Mouse (Mus musculus) olfactory bulb, adult 2 months (tissue): ENCODE results near the gene Nup88. TPM values are rescaled to one million over a fixed set of nuclear protein-coding genes. Genes with fewer than 3 reads are reported as not detected.
A peak's percentile ranks its signal among the peaks of the same experiment; 100 is the strongest.

ENCODE experiments used
- H3K27ac ChIP-seq: fragments of 200-500 bp; 2 replicates; pipeline ENCODE4 v1.5.1; 2012; ENCODE audit warnings: low read depth, low read length; ENCODE audit not compliant: insufficient read depth
- H3K4me1 ChIP-seq: fragments of 200-500 bp; 2 replicates; pipeline ENCODE4 v1.6.1; 2012; ENCODE audit warnings: low read length; ENCODE audit not compliant: control insufficient read depth, insufficient read depth
- H3K4me3 ChIP-seq: fragments of 200-500 bp; 2 replicates; pipeline ENCODE4 v1.5.1; 2012; ENCODE audit warnings: mild to moderate bottlenecking, low read depth, low read length, moderate library complexity; ENCODE audit not compliant: insufficient read depth
- CTCF ChIP-seq: fragments of 200-500 bp; IDR thresholded peaks from 2 replicates; pipeline ENCODE4 v1.5.1; 2012; ENCODE audit warnings: low read depth, mild to moderate bottlenecking, low read length, moderate library complexity; ENCODE audit not compliant: insufficient read depth
- POLR2A ChIP-seq: fragments of 200-500 bp; IDR thresholded peaks from 2 replicates; pipeline ENCODE4 v1.6.1; 2012; ENCODE audit warnings: mild to moderate bottlenecking, low read depth, low read length, moderate library complexity; ENCODE audit not compliant: insufficient read depth
- WGBS: fragments of 180-500 bp; shearing (Covaris S2); methylation state at CpG from one replicate; pipeline ENCODE4 v1.1.7; 2018; 5-methylcytosine and 5-hydroxymethylcytosine counted together
- polyA plus RNA-seq: library from polyadenylated mRNA; stranded (reverse); fragments of >200 nt; gene quantifications from 2 replicates; pipeline ENCODE4 v1.2.4, GENCODE M21; 2012; ENCODE audit warnings: low replicate concordance; ENCODE audit not compliant: missing spikeins, insufficient read depth, insufficient read length

Gene Nup88
- polyA plus RNA-seq, 1 experiment: not detected

GRCm38 (mm10) chr11:71004316-71004773, 34.6 kb upstream of the Nup88 start, which contains the start of gene Dhx33:
Gene Dhx33 (minus strand): TSS chr11:71004437.
- Histone ChIP-seq H3K4me1 (0 out of 2 replicates have a peak, but pooled peaks cover 5% of the 10 kb centered on the region), H3K4me3 (peak within 1 kb of the TSS; percentile 82), H3K27ac (0 out of 2 replicates have a peak within 1 kb of the TSS, but pooled peaks have one; percentile 16)
- under 1% methylated on average over 35 of the region's 35 CpGs for WGBS
- TF ChIP-seq POLR2A: peak; percentile 39; the same call in 1 of the 2 replicates
- TF ChIP-seq CTCF: no peak

GRCm38 (mm10) chr11:71003611-71004315, 34.0 kb upstream of the Nup88 start:
- Histone ChIP-seq H3K27ac (0 out of 2 replicates have a peak overlapping the region, but pooled peaks have one; percentile 16), H3K4me3 (peak overlapping the region; percentile 82), H3K4me1 (0 out of 2 replicates have a peak, but pooled peaks cover 5% of the 10 kb centered on the region)
- TF ChIP-seq CTCF (no peak), POLR2A (no peak)
- WGBS: under 1% methylated on average over 49 of the region's 49 CpGs

GRCm38 (mm10) chr11:71001167-71001566, 31.4 kb upstream of the Nup88 start:
- TF ChIP-seq POLR2A: no peak
- no peak for TF ChIP-seq CTCF
- 43% methylated on average over 4 of the region's 4 CpGs for WGBS
- Histone ChIP-seq H3K27ac (no peak overlapping the region), H3K4me3 (no peak overlapping the region), H3K4me1 (0 out of 2 replicates have a peak, but pooled peaks cover 5% of the 10 kb centered on the region)

GRCm38 (mm10) chr11:70982557-70983228, 12.9 kb upstream of the Nup88 start, which contains the start of gene C1qbp:
Gene C1qbp (minus strand): TSS chr11:70983026.
- peaks cover 14% of the 10 kb centered on the region for H3K4me1 ChIP-seq
- TF ChIP-seq CTCF: peak; percentile 96
- TF ChIP-seq POLR2A: peak; percentile 36; the same call in 1 of the 2 replicates
- peak within 1 kb of the TSS; percentile 16; the same call in 1 of the 2 replicates for H3K27ac ChIP-seq
- under 1% methylated on average over 64 of the region's 64 CpGs for WGBS
- peak within 1 kb of the TSS; percentile 97 for H3K4me3 ChIP-seq

- Histone ChIP-seq H3K27ac (no peak overlapping the region), H3K4me3 (peak overlapping the region; percentile 36), H3K4me1 (peaks cover 14% of the 10 kb centered on the region)
- TF ChIP-seq CTCF (no peak), POLR2A (no peak)
- 9% methylated on average over 12 of the region's 12 CpGs for WGBS
These were observed 12.3 kb upstream of the Nup88 start for GRCm38 (mm10) chr11:70982030-70982429.

- WGBS: 89% methylated on average over 14 of the region's 14 CpGs
- TF ChIP-seq CTCF: no peak
- no peak for TF ChIP-seq POLR2A
These were observed 11.2 kb upstream of the Nup88 start for GRCm38 (mm10) chr11:70980751-70981510.

GRCm38 (mm10) chr11:70980232-70980631, 10.5 kb upstream of the Nup88 start:
- TF ChIP-seq CTCF (no peak), POLR2A (no peak)
- no peak overlapping the region for H3K4me3 ChIP-seq
- WGBS: 85% methylated on average over 6 of the region's 6 CpGs

More at GRCm38 (mm10) chr11:70980751-70981510, 11.2 kb upstream of the Nup88 start:
- H3K4me1 ChIP-seq: peaks cover 14% of the 10 kb centered on the region
- no peak overlapping the region for H3K4me3 ChIP-seq
- H3K27ac ChIP-seq: no peak overlapping the region

GRCm38 (mm10) chr11:70977293-70977692, 7.5 kb upstream of the Nup88 start:
- no peak overlapping the region for H3K4me3 ChIP-seq
- H3K27ac ChIP-seq: no peak overlapping the region
- peaks cover 11% of the 10 kb centered on the region for H3K4me1 ChIP-seq
- TF ChIP-seq POLR2A (no peak), CTCF (no peak)
- 89% methylated on average over 6 of the region's 6 CpGs for WGBS

More at GRCm38 (mm10) chr11:70980232-70980631, 10.5 kb upstream of the Nup88 start:
- Histone ChIP-seq H3K4me1 (peaks cover 14% of the 10 kb centered on the region), H3K27ac (no peak overlapping the region)

GRCm38 (mm10) chr11:70975193-70975592, 5.4 kb upstream of the Nup88 start:
- 75% methylated on average over 2 of the region's 2 CpGs for WGBS

More at GRCm38 (mm10) chr11:70975193-70975592, 5.4 kb upstream of the Nup88 start:
- Histone ChIP-seq H3K4me1 (no peaks in the 10 kb centered on the region), H3K4me3 (no peak overlapping the region), H3K27ac (no peak overlapping the region)
- TF ChIP-seq POLR2A (no peak), CTCF (no peak)
